Mouse (Mus musculus) small intestine, adult 2 months (tissue): Measurements from ENCODE around the gene Chchd4.

Experiments used
- CTCF ChIP-seq: fragments of 200-500 bp; IDR thresholded peaks from 2 replicates; pipeline ENCODE4 v1.5.1; 2012; ENCODE audit warnings: low read depth, mild to moderate bottlenecking, control low read depth, inconsistent platforms, low read length, moderate library complexity, mixed read lengths; ENCODE audit not compliant: insufficient replicate concordance, insufficient read length; ENCODE audit errors: extremely low read depth
- POLR2A ChIP-seq: fragments of 200-500 bp; IDR thresholded peaks from 2 replicates; pipeline ENCODE4 v1.6.1; 2012; ENCODE audit warnings: low read depth, mild to moderate bottlenecking, control low read depth, inconsistent platforms, low read length, moderate library complexity

DNA sequence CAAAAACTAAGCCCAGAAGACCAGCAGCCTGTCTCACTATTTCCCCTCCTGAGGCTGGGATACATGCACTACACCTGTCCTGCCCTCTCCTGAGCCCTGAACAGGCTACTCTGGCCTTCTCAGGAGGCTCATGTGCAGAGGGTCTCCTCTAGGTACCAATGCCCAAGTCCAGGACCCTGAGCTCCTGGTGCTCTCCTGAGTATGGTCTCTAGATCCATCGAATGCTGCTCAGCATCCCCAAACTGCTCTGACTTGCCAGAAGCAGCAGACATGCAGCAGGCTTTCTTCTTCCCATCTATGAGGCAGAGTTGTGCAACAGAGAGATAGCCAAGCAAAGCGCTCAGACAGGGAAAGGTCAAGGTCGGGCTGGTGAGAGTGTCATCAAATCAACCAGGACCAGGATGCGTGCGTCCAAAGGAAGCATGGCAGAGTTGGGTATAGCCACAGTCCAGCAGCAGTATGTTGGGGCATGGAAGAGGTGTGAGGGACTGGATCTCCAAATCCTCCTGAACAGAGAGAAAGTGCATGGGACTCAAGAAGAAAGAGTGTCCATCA is 56.0 kb downstream of the Chchd4 start:
- TF ChIP-seq CTCF, result no peak
- TF ChIP-seq POLR2A, result no peak
